Mouse (Mus musculus) kidney, embryonic 16.5 days (tissue): ENCODE data around the gene Cdc37l1. TPM values are rescaled to one million over a fixed set of nuclear protein-coding genes. Genes with fewer than 3 reads are reported as not detected.

Experiments used
- ATAC-seq: fragments of 200-750 bp; cut with Nextera tagmentation; 2 replicates; pipeline ENCODE4 v1.8.0; 2017; ENCODE audit warnings: moderate TSS enrichment; ENCODE audit not compliant: low FRiP score, low TSS enrichment
- H3K27ac ChIP-seq: fragments of 300-500 bp; sonication (generic); 2 replicates; pipeline ENCODE4 v1.5.1; 2014; ENCODE audit warnings: low read length
- H3K27me3 ChIP-seq: fragments of 300-500 bp; sonication (generic); 2 replicates; pipeline ENCODE4 v1.6.1; 2014; ENCODE audit warnings: low read length, control low read depth, mixed read lengths; ENCODE audit not compliant: insufficient read depth
- H3K36me3 ChIP-seq: fragments of 300-500 bp; sonication (generic); 2 replicates; pipeline ENCODE4 v1.6.1; 2014; ENCODE audit warnings: low read length, control low read depth, mixed read lengths; ENCODE audit not compliant: insufficient read depth
- H3K4me1 ChIP-seq: fragments of 300-500 bp; sonication (generic); 2 replicates; pipeline ENCODE4 v1.6.1; 2014; ENCODE audit warnings: low read length, control low read depth, mixed read lengths; ENCODE audit not compliant: insufficient read depth
- H3K4me2 ChIP-seq: fragments of 300-500 bp; sonication (generic); replicated peaks from 2 replicates; pipeline ENCODE4 v1.6.1; 2014; ENCODE audit warnings: low read depth, low read length
- H3K4me3 ChIP-seq: fragments of 300-500 bp; sonication (generic); 2 replicates; pipeline ENCODE4 v1.5.1; 2014; ENCODE audit warnings: mild to moderate bottlenecking, low read length
- H3K9ac ChIP-seq: fragments of 300-500 bp; sonication (generic); replicated peaks from 2 replicates; pipeline ENCODE4 v1.6.1; 2014; ENCODE audit warnings: low read length
- H3K9me3 ChIP-seq: fragments of 300-500 bp; sonication (generic); 2 replicates; pipeline ENCODE4 v1.6.1; 2016; ENCODE audit warnings: low read length, control low read depth
- WGBS: fragments of 180-500 bp; shearing (Covaris S2); extraction: QIAGEN DNeasy Blood & Tissue Kit; methylation state at CpG from one replicate; pipeline ENCODE4 v1.1.7; 2014; 5-methylcytosine and 5-hydroxymethylcytosine counted together
- polyA plus RNA-seq: library from polyadenylated mRNA; unstranded; fragments of >200 nt; fragmentation: Nextera tagmentation; extraction: Ambion mirVana; gene quantifications from 2 replicates; pipeline ENCODE4 v1.2.1, GENCODE M21; 2015

Gene Cdc37l1
- 35.7 and 43.6 TPM in 2 replicates for polyA plus RNA-seq

GRCm38 (mm10) chr19:28990194-28990589 lies at the start of gene Cdc37l1:
Cdc37l1 (plus strand) TSS chr19:28990352.
- Histone ChIP-seq H3K36me3 (peaks cover 11% of the 10 kb centered on the region), H3K4me2 (peak within 1 kb of the TSS; percentile 72), H3K9ac (peak within 1 kb of the TSS; percentile 71), H3K4me1 (peaks cover 7% of the 10 kb centered on the region), H3K27me3 (no peaks in the 10 kb centered on the region), H3K9me3 (no peaks in the 10 kb centered on the region), H3K27ac (peak within 1 kb of the TSS; percentile 84), H3K4me3 (peak within 1 kb of the TSS; percentile 67)
- under 1% methylated on average over 37 of the region's 37 CpGs for WGBS
- peak; percentile 99 for ATAC-seq

- H3K27me3 ChIP-seq = no peaks in the 10 kb centered on the region
- no peaks in the 10 kb centered on the region for H3K9me3 ChIP-seq
- no peak overlapping the region for H3K4me2 ChIP-seq
- H3K27ac ChIP-seq = no peak overlapping the region
- H3K36me3 ChIP-seq = no peaks in the 10 kb centered on the region
- no peak overlapping the region for H3K4me3 ChIP-seq
- no peak for ATAC-seq
- no peak overlapping the region for H3K9ac ChIP-seq
- H3K4me1 ChIP-seq = peaks cover 9% of the 10 kb centered on the region; the same call in 1 of the 2 replicates
- WGBS = 69% methylated on average over 4 of the region's 4 CpGs
Measured at GRCm38 (mm10) chr19:28941271-28941670, 48.9 kb upstream of the Cdc37l1 start.

GRCm38 (mm10) chr19:28946782-28947181 lies 43.4 kb upstream of the Cdc37l1 start:
- ATAC-seq = no peak
- Histone ChIP-seq H3K9ac (no peak overlapping the region), H3K9me3 (no peaks in the 10 kb centered on the region), H3K27ac (no peak overlapping the region), H3K27me3 (no peaks in the 10 kb centered on the region), H3K4me1 (no peaks in the 10 kb centered on the region), H3K4me3 (no peak overlapping the region), H3K4me2 (no peak overlapping the region), H3K36me3 (no peaks in the 10 kb centered on the region)
- 53% methylated on average over 4 of the region's 4 CpGs for WGBS

GRCm38 (mm10) chr19:28947311-28947710 lies 42.8 kb upstream of the Cdc37l1 start:
- Histone ChIP-seq H3K4me2 (no peak overlapping the region), H3K27me3 (no peaks in the 10 kb centered on the region), H3K4me1 (no peaks in the 10 kb centered on the region), H3K4me3 (no peak overlapping the region), H3K9ac (no peak overlapping the region), H3K36me3 (no peaks in the 10 kb centered on the region), H3K27ac (no peak overlapping the region), H3K9me3 (no peaks in the 10 kb centered on the region)
- 48% methylated on average over 2 of the region's 2 CpGs for WGBS
- ATAC-seq = no peak

- no peak for ATAC-seq
- no peak overlapping the region for H3K4me3 ChIP-seq
- H3K9me3 ChIP-seq = no peaks in the 10 kb centered on the region
- H3K4me1 ChIP-seq = no peaks in the 10 kb centered on the region
- no peak overlapping the region for H3K9ac ChIP-seq
- H3K4me2 ChIP-seq = no peak overlapping the region
- H3K36me3 ChIP-seq = no peaks in the 10 kb centered on the region
- no peak overlapping the region for H3K27ac ChIP-seq
- WGBS = 84% methylated on average over 5 of the region's 5 CpGs
- H3K27me3 ChIP-seq = no peaks in the 10 kb centered on the region
Measured at GRCm38 (mm10) chr19:28951251-28951650, 38.9 kb upstream of the Cdc37l1 start.

GRCm38 (mm10) chr19:28963113-28963512 lies 27.0 kb upstream of the Cdc37l1 start:
- no peaks in the 10 kb centered on the region for H3K36me3 ChIP-seq
- H3K9ac ChIP-seq = peak overlapping the region; percentile 88
- no peak for ATAC-seq
- H3K4me1 ChIP-seq = peaks cover 16% of the 10 kb centered on the region
- H3K4me3 ChIP-seq = peak overlapping the region; percentile 85
- H3K27ac ChIP-seq = no peak overlapping the region
- no peaks in the 10 kb centered on the region for H3K9me3 ChIP-seq
- H3K4me2 ChIP-seq = peak overlapping the region; percentile 87
- no peaks in the 10 kb centered on the region for H3K27me3 ChIP-seq
- 38% methylated on average over 3 of the region's 3 CpGs for WGBS

GRCm38 (mm10) chr19:28963513-28963841 lies 26.7 kb upstream of the Cdc37l1 start:
- Histone ChIP-seq H3K27me3 (no peaks in the 10 kb centered on the region), H3K4me1 (peaks cover 16% of the 10 kb centered on the region), H3K9me3 (no peaks in the 10 kb centered on the region), H3K36me3 (no peaks in the 10 kb centered on the region), H3K4me2 (peak overlapping the region; percentile 87), H3K9ac (peak overlapping the region; percentile 88), H3K4me3 (peak overlapping the region; percentile 85), H3K27ac (no peak overlapping the region; the same call in 1 of the 2 replicates)
- 0% methylated on average over 4 of the region's 4 CpGs for WGBS
- ATAC-seq = no peak

GRCm38 (mm10) chr19:28963842-28964551 lies 26.2 kb upstream of the Cdc37l1 start, which contains the start of gene Plpp6:
Plpp6 (plus strand) TSS chr19:28963953.
- Histone ChIP-seq H3K27ac (peak within 1 kb of the TSS; percentile 46), H3K27me3 (no peaks in the 10 kb centered on the region), H3K9ac (peak within 1 kb of the TSS; percentile 88), H3K36me3 (no peaks in the 10 kb centered on the region), H3K9me3 (no peaks in the 10 kb centered on the region), H3K4me3 (peak within 1 kb of the TSS; percentile 85), H3K4me2 (peak within 1 kb of the TSS; percentile 87), H3K4me1 (peaks cover 16% of the 10 kb centered on the region)
- ATAC-seq = peak; percentile 94
- WGBS = under 1% methylated on average over 64 of the region's 73 CpGs

- H3K4me3 ChIP-seq = peak overlapping the region; percentile 85
- H3K9me3 ChIP-seq = no peaks in the 10 kb centered on the region
- H3K27ac ChIP-seq = no peak overlapping the region
- H3K27me3 ChIP-seq = no peaks in the 10 kb centered on the region
- peak overlapping the region; percentile 87 for H3K4me2 ChIP-seq
- no peak; the same call in 1 of the 2 replicates for ATAC-seq
- H3K9ac ChIP-seq = peak overlapping the region; percentile 88
- H3K36me3 ChIP-seq = no peaks in the 10 kb centered on the region
- peaks cover 16% of the 10 kb centered on the region for H3K4me1 ChIP-seq
- 6% methylated on average over 16 of the region's 16 CpGs for WGBS
Measured at GRCm38 (mm10) chr19:28964552-28964903, 25.6 kb upstream of the Cdc37l1 start.

GRCm38 (mm10) chr19:28967652-28968051 lies 22.5 kb upstream of the Cdc37l1 start, which contains the start of gene 4430402I18Rik:
4430402I18Rik (minus strand) TSS chr19:28967800.
- 19% methylated on average over 11 of the region's 11 CpGs for WGBS
- H3K27ac ChIP-seq = no peak within 1 kb of the TSS
- no peaks in the 10 kb centered on the region for H3K9me3 ChIP-seq
- no peaks in the 10 kb centered on the region for H3K36me3 ChIP-seq
- H3K27me3 ChIP-seq = no peaks in the 10 kb centered on the region
- no peak within 1 kb of the TSS for H3K9ac ChIP-seq
- no peak within 1 kb of the TSS for H3K4me3 ChIP-seq
- no peak for ATAC-seq
- peaks cover 16% of the 10 kb centered on the region for H3K4me1 ChIP-seq
- H3K4me2 ChIP-seq = no peak within 1 kb of the TSS
